Mouse (Mus musculus): ENCODE results near the gene Thbs4. TPM values are rescaled to one million over a fixed set of nuclear protein-coding genes. Genes with fewer than 3 reads are reported as not detected.

Thbs4 gene
- polyA plus RNA-seq, 2 experiments: 38.3 to 59.9 TPM

DNA sequence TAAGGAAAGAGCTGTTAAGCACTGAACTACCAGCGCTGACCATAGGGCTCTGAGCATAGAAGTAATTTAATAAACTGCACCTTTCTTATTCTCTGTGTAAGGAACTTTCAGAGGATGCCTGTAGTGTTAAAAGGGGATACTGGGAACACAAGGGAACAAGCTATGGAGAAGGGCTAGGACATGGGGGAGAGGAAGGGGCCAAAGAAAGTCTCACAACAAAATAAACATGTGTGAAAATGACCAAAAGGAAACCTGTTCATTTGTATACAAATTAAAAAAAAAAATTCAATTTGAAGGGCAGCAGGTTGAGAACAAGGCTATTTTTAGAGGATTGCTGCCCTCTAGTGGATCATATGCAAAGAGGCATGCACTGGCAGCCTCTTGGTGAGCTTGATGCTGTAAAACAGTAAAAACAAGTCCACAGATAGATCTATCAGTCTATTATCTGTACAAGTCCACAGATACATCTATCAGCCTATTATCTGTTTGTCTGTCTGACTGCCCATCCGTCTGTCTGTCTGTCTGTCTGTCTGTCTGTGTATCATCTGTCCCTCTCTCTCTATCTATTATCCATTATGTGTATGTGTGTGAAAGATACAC, 53.8 kb downstream of the Thbs4 start:
- Histone ChIP-seq H3K27me3 (ENCODE audit: control insufficient read depth, insufficient read depth, low read length) (no peaks in the 10 kb centered on the region), H3K4me2 (replicated peaks; ENCODE audit: low read depth, low read length, severe bottlenecking) (no peak overlapping the region), H3K27ac (replicated peaks; ENCODE audit: low read depth, low read length) (no peak overlapping the region), H3K9me3 (ENCODE audit: control insufficient read depth, low read length) (no peaks in the 10 kb centered on the region), H3K4me1 (ENCODE audit: control insufficient read depth, insufficient read depth, low read length) (no peaks in the 10 kb centered on the region), H3K9ac (ENCODE audit: low read depth, low read length, severe bottlenecking) (no peak overlapping the region), H3K4me3 (replicated peaks; ENCODE audit: low read length) (no peak overlapping the region), H3K36me3 (ENCODE audit: control insufficient read depth, insufficient read depth, low read length) (no peaks in the 10 kb centered on the region)
- DNase-seq (ENCODE audit: low spot score) (peak; percentile 85), ATAC-seq (ENCODE audit: low FRiP score, low read depth) (no peak)
- 11% methylated on average over 2 of the region's 2 CpGs for WGBS
- TF ChIP-seq POLR2A (IDR thresholded peaks at IDR 0.05; ENCODE audit: borderline replicate concordance, extremely low read depth, insufficient read depth, insufficient read length): no peak

DNA sequence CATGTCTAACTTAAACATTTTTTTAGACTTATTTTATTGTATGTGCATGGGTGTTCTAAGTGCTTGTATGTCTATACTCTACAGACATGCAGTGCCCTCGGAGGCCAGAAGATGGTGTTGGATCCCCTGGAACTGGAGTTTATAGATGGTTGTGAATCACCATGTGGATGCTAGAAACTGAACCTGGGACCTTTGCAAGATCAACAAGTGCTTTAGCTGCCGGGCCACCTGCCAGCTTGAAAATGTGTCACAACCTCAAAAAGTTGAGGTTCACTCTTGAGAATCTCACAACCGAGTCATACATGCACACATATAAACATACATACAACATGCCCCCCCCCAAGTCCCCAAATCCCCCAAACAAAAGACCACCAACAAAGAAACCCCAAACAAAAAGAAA, 54.8 kb downstream of the Thbs4 start:
- Histone ChIP-seq H3K27me3 (ENCODE audit: control insufficient read depth, insufficient read depth, low read length) (no peaks in the 10 kb centered on the region), H3K4me3 (replicated peaks; ENCODE audit: low read length) (no peak overlapping the region), H3K36me3 (ENCODE audit: control insufficient read depth, insufficient read depth, low read length) (no peaks in the 10 kb centered on the region), H3K27ac (replicated peaks; ENCODE audit: low read depth, low read length) (no peak overlapping the region), H3K9ac (ENCODE audit: low read depth, low read length, severe bottlenecking) (no peak overlapping the region), H3K4me2 (replicated peaks; ENCODE audit: low read depth, low read length, severe bottlenecking) (no peak overlapping the region), H3K4me1 (ENCODE audit: control insufficient read depth, insufficient read depth, low read length) (no peaks in the 10 kb centered on the region), H3K9me3 (ENCODE audit: control insufficient read depth, low read length) (no peaks in the 10 kb centered on the region)
- TF ChIP-seq POLR2A (IDR thresholded peaks at IDR 0.05; ENCODE audit: borderline replicate concordance, extremely low read depth, insufficient read depth, insufficient read length): no peak
- DNase-seq (ENCODE audit: low spot score): no peak
- no peak for ATAC-seq (ENCODE audit: low FRiP score, low read depth)
- WGBS: 85% methylated on average over 3 of the region's 3 CpGs

DNA sequence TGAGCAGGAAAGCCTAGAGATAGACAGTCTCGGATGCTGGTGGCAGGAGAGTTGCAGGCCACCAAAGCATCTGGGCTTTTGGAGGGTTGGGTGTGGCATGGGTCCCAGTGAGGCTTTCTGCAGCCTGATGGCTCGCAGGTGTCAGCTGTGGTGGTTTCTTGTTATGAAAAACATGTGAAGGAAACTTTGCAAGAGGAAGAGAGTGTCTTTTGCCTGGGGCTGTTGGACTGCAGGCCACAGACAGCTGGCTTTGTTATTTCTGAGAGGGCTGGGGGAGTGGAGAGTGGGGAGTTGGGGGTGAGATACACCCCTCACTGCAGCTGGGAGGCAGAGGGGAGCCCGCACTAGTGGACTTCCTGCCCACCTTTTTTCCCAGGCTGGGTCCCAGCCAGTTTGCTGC, 55.8 kb downstream of the Thbs4 start:
- no peak overlapping the region for H3K9ac ChIP-seq (ENCODE audit: low read depth, low read length, severe bottlenecking)
- H3K4me1 ChIP-seq (ENCODE audit: control insufficient read depth, insufficient read depth, low read length): no peaks in the 10 kb centered on the region
- no peak for ATAC-seq (ENCODE audit: low FRiP score, low read depth)
- TF ChIP-seq POLR2A (IDR thresholded peaks at IDR 0.05; ENCODE audit: borderline replicate concordance, extremely low read depth, insufficient read depth, insufficient read length): no peak
- 47% methylated on average over 3 of the region's 3 CpGs for WGBS
- H3K27ac ChIP-seq (replicated peaks; ENCODE audit: low read depth, low read length): no peak overlapping the region
- no peaks in the 10 kb centered on the region for H3K36me3 ChIP-seq (ENCODE audit: control insufficient read depth, insufficient read depth, low read length)
- H3K4me2 ChIP-seq (replicated peaks; ENCODE audit: low read depth, low read length, severe bottlenecking): no peak overlapping the region
- H3K4me3 ChIP-seq (replicated peaks; ENCODE audit: low read length): no peak overlapping the region
- no peaks in the 10 kb centered on the region for H3K9me3 ChIP-seq (ENCODE audit: control insufficient read depth, low read length)
- no peaks in the 10 kb centered on the region for H3K27me3 ChIP-seq (ENCODE audit: control insufficient read depth, insufficient read depth, low read length)
- no peak for DNase-seq (ENCODE audit: low spot score)

DNA sequence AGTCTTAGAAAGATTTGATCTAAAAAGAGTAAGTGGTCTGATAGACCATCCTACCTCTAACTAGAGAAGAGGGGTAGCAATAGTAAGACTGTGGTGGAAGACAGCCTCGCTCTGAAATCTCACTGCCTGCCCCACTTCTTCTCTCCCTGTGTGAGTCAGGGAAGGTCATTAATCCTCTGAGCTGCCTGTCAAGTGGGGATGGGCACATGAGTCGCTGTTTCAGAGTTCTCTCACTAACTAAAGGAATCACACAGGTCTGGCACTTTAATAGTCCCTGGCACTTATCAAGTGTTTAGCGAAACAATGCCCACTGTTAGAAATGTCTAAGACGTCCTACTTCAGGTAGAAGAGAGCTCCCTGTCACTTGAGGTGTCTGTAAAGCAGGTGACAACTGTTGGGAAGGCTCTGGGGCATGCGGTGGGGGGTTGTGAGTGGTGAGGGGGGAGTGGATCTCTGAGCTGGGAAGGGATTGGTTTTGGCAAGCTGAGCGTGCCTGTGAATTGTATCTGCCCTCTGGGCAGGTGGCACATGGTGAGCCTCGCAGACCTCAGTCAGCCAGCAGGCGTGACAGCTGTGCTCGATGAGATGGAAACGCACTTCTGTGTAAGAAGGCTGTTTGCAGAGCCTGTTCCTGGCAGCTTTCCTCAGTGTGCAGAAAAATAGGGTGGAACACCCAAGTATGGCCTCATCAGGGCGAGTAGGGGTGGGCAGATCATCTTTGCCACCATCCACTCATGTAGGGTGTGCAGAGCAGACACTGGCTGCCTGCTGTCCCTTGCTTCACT, 57.9 kb downstream of the Thbs4 start:
- 49% methylated on average over 11 of the region's 11 CpGs for WGBS
- H3K9me3 ChIP-seq (ENCODE audit: control insufficient read depth, low read length): no peaks in the 10 kb centered on the region
- no peaks in the 10 kb centered on the region for H3K27me3 ChIP-seq (ENCODE audit: control insufficient read depth, insufficient read depth, low read length)
- H3K36me3 ChIP-seq (ENCODE audit: control insufficient read depth, insufficient read depth, low read length): no peaks in the 10 kb centered on the region
- no peaks in the 10 kb centered on the region for H3K4me1 ChIP-seq (ENCODE audit: control insufficient read depth, insufficient read depth, low read length)
- no peak overlapping the region for H3K27ac ChIP-seq (replicated peaks; ENCODE audit: low read depth, low read length)
- H3K9ac ChIP-seq (ENCODE audit: low read depth, low read length, severe bottlenecking): no peak overlapping the region
- DNase-seq (ENCODE audit: low spot score) (peak; percentile 26), ATAC-seq (ENCODE audit: low FRiP score, low read depth) (no peak; the same call in 1 of the 2 replicates)
- H3K4me2 ChIP-seq (replicated peaks; ENCODE audit: low read depth, low read length, severe bottlenecking): no peak overlapping the region
- no peak for TF ChIP-seq POLR2A (IDR thresholded peaks at IDR 0.05; ENCODE audit: borderline replicate concordance, extremely low read depth, insufficient read depth, insufficient read length)
- H3K4me3 ChIP-seq (replicated peaks; ENCODE audit: low read length): no peak overlapping the region

DNA sequence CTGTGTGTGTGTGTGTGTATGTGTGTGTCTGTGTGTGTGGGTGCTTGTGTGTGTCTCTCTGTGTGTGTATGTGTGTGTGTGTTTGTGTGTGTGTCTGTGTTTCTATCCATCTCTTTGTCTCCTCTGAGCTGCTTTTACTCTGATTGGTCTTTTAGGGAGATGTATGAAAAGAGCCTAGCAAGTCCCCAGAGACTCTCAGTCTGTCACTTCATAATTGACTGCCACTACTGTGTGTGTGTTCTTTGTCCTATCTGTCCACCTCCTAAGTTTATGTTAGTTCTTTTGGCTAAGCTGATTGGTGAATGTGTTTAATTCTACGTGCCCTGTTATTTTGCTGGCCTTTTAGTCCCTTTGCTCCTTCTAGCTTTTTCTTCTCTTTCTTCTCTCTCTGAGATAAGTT, 58.9 kb downstream of the Thbs4 start:
- Histone ChIP-seq H3K36me3 (ENCODE audit: control insufficient read depth, insufficient read depth, low read length) (no peaks in the 10 kb centered on the region), H3K9me3 (ENCODE audit: control insufficient read depth, low read length) (no peaks in the 10 kb centered on the region), H3K27me3 (ENCODE audit: control insufficient read depth, insufficient read depth, low read length) (no peaks in the 10 kb centered on the region), H3K4me3 (replicated peaks; ENCODE audit: low read length) (no peak overlapping the region), H3K4me2 (replicated peaks; ENCODE audit: low read depth, low read length, severe bottlenecking) (no peak overlapping the region), H3K9ac (ENCODE audit: low read depth, low read length, severe bottlenecking) (no peak overlapping the region), H3K4me1 (ENCODE audit: control insufficient read depth, insufficient read depth, low read length) (no peaks in the 10 kb centered on the region), H3K27ac (replicated peaks; ENCODE audit: low read depth, low read length) (no peak overlapping the region)
- WGBS: 77% methylated on average over 1 of the region's 1 CpGs
- no peak for ATAC-seq (ENCODE audit: low FRiP score, low read depth)
- TF ChIP-seq POLR2A (IDR thresholded peaks at IDR 0.05; ENCODE audit: borderline replicate concordance, extremely low read depth, insufficient read depth, insufficient read length): no peak
- DNase-seq (ENCODE audit: low spot score): no peak

All from limb, embryonic 14.5 days (tissue).